Mouse (Mus musculus) midbrain, postnatal 0 days (tissue): ENCODE measurements around the gene Bud13. TPM values are rescaled to one million over a fixed set of nuclear protein-coding genes. Genes with fewer than 3 reads are reported as not detected.

Source experiments
- ATAC-seq: fragments of 200-750 bp; cut with Nextera tagmentation; 2 replicates; pipeline ENCODE4 v1.8.0; 2017; ENCODE audit warnings: moderate number of reproducible peaks, mild to moderate bottlenecking, moderate TSS enrichment, moderate library complexity; ENCODE audit not compliant: low FRiP score
- DNase-seq: peaks from one replicate; pipeline ENCODE4 v3.0.0-alpha.2; 2015; ENCODE audit warnings: low spot score
- H3K27ac ChIP-seq: fragments of 300-500 bp; sonication (generic); 2 replicates; pipeline ENCODE4 v1.5.1; 2014; ENCODE audit warnings: low read depth, mild to moderate bottlenecking, low read length, mixed read lengths
- H3K27me3 ChIP-seq: fragments of 300-500 bp; sonication (generic); 2 replicates; pipeline ENCODE4 v1.6.1; 2014; ENCODE audit warnings: low read length, control low read depth, mixed read lengths; ENCODE audit not compliant: insufficient read depth
- H3K36me3 ChIP-seq: fragments of 300-500 bp; sonication (generic); 2 replicates; pipeline ENCODE4 v1.6.1; 2014; ENCODE audit warnings: low read length, control low read depth, mixed read lengths; ENCODE audit not compliant: insufficient read depth
- H3K4me1 ChIP-seq: fragments of 300-500 bp; sonication (generic); 2 replicates; pipeline ENCODE4 v1.6.1; 2014; ENCODE audit warnings: mild to moderate bottlenecking, control low read depth, antibody characterized with exemption, low read length, mixed read lengths; ENCODE audit not compliant: insufficient read depth
- H3K4me2 ChIP-seq: fragments of 300-500 bp; sonication (generic); 2 replicates; pipeline ENCODE4 v1.6.1; 2014; ENCODE audit warnings: low read depth, mild to moderate bottlenecking, low read length, mixed read lengths; ENCODE audit not compliant: poor library complexity, severe bottlenecking
- H3K4me3 ChIP-seq: fragments of 300-500 bp; sonication (generic); 2 replicates; pipeline ENCODE4 v1.5.1; 2014; ENCODE audit warnings: low read depth, mild to moderate bottlenecking, low read length, moderate library complexity
- H3K9ac ChIP-seq: fragments of 300-500 bp; sonication (generic); replicated peaks from 2 replicates; pipeline ENCODE4 v1.6.1; 2014; ENCODE audit warnings: mild to moderate bottlenecking, low read length, moderate library complexity, mixed read lengths; ENCODE audit not compliant: poor library complexity, severe bottlenecking
- H3K9me3 ChIP-seq: fragments of 300-500 bp; sonication (generic); 2 replicates; pipeline ENCODE4 v1.6.1; 2016; ENCODE audit warnings: low read length, control low read depth
- CTCF ChIP-seq: IDR thresholded peaks from 2 replicates; pipeline ENCODE4 v1.5.1; 2016; ENCODE audit warnings: antibody characterized with exemption, mild to moderate bottlenecking
- WGBS: fragments of 180-500 bp; shearing (Covaris S2); extraction: QIAGEN DNeasy Blood & Tissue Kit; methylation state at CpG from one replicate; pipeline ENCODE4 v1.1.7; 2014; 5-methylcytosine and 5-hydroxymethylcytosine counted together
- polyA plus RNA-seq: library from polyadenylated mRNA; unstranded; fragments of >200 nt; fragmentation: Nextera tagmentation; extraction: Ambion mirVana; gene quantifications from 2 replicates; pipeline ENCODE4 v1.2.1, GENCODE M21; 2015
- total RNA-seq: library from RNA; depleted of rRNA; stranded (reverse); fragments of >200 nt; gene quantifications from 2 replicates; pipeline ENCODE4 v1.2.3, GENCODE M21; 2014

Gene Bud13
- total and polyA plus RNA-seq, 2 experiments from 2014 or later = 11.8 to 15.0 TPM

DNA sequence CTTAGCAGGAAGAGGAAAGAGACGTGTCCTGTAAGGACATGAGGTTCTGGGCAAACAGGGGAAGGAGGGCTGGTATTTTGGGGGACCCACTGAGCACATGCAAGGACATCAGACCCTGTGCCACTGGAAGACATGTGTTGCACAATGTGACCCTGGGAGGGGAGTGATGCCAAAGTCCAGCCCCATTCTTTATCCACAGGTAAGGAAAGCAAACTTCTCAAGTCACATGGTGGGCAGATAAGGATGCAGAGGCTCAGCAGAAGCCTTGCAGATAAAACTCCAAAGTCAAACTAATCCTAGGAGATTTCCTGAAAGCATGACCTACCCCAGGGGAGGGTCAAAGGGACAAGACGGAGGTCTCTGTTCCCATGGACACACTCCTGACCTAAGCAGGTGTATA, 41.0 kb upstream of the Bud13 start:
- 76% methylated on average over 2 of the region's 2 CpGs for WGBS

GRCm38 (mm10) chr9:46243122-46243521, 39.7 kb upstream of the Bud13 start:
- Histone ChIP-seq H3K9me3 (no peaks in the 10 kb centered on the region), H3K27ac (no peak overlapping the region), H3K4me2 (no peak overlapping the region), H3K4me3 (no peak overlapping the region), H3K36me3 (no peaks in the 10 kb centered on the region), H3K4me1 (no peaks in the 10 kb centered on the region), H3K27me3 (0 out of 2 replicates have a peak, but pooled peaks cover under 1% of the 10 kb centered on the region), H3K9ac (no peak overlapping the region)
- DNase-seq (no peak), ATAC-seq (no peak)
- no peak for TF ChIP-seq CTCF
- 74% methylated on average over 4 of the region's 4 CpGs for WGBS

More for the DNA sequence above, 41.0 kb upstream of the Bud13 start:
- Histone ChIP-seq H3K4me2 (no peak overlapping the region), H3K4me1 (no peaks in the 10 kb centered on the region), H3K27ac (no peak overlapping the region), H3K9me3 (no peaks in the 10 kb centered on the region), H3K27me3 (no peaks in the 10 kb centered on the region), H3K4me3 (no peak overlapping the region), H3K9ac (no peak overlapping the region), H3K36me3 (no peaks in the 10 kb centered on the region)
- TF ChIP-seq CTCF = no peak
- DNase-seq (no peak), ATAC-seq (no peak)

DNA sequence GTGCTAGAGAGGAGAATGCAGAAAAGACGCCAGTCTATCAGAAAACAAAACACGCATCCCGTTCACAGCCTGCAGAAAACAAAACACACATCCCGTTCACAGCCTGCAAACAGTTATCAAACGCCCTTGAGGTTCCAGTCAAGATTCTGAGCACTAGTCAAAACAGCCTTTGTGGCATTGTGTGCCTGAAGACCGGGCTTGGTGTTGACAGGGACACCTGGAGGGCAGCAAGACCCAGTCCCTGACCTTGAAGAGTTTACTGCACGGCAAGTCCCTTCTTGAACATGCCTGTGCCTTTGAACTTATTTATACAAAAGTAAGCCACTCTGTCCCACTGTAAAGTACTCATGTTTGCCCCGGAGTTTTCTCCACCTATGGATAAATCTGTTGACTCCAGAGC, 39.2 kb upstream of the Bud13 start:
- ATAC-seq (no peak), DNase-seq (no peak)
- 58% methylated on average over 8 of the region's 8 CpGs for WGBS
- no peak overlapping the region for H3K9ac ChIP-seq
- no peak overlapping the region for H3K4me2 ChIP-seq
- no peaks in the 10 kb centered on the region for H3K9me3 ChIP-seq
- H3K4me3 ChIP-seq = no peak overlapping the region
- H3K27ac ChIP-seq = no peak overlapping the region
- TF ChIP-seq CTCF = no peak
- no peaks in the 10 kb centered on the region for H3K4me1 ChIP-seq
- H3K36me3 ChIP-seq = no peaks in the 10 kb centered on the region
- H3K27me3 ChIP-seq = 0 out of 2 replicates have a peak, but pooled peaks cover 4% of the 10 kb centered on the region

GRCm38 (mm10) chr9:46246752-46247324, 36.0 kb upstream of the Bud13 start:
- peak; percentile 93 for DNase-seq
- Histone ChIP-seq H3K36me3 (no peaks in the 10 kb centered on the region), H3K4me3 (no peak overlapping the region), H3K4me2 (no peak overlapping the region), H3K27me3 (0 out of 2 replicates have a peak, but pooled peaks cover 4% of the 10 kb centered on the region), H3K4me1 (no peaks in the 10 kb centered on the region), H3K9ac (no peak overlapping the region), H3K27ac (no peak overlapping the region), H3K9me3 (no peaks in the 10 kb centered on the region)
- WGBS = 22% methylated on average over 11 of the region's 11 CpGs
- peak; percentile 94 for TF ChIP-seq CTCF
- ATAC-seq = peak; percentile 74; the same call in 1 of the 2 replicates

DNA sequence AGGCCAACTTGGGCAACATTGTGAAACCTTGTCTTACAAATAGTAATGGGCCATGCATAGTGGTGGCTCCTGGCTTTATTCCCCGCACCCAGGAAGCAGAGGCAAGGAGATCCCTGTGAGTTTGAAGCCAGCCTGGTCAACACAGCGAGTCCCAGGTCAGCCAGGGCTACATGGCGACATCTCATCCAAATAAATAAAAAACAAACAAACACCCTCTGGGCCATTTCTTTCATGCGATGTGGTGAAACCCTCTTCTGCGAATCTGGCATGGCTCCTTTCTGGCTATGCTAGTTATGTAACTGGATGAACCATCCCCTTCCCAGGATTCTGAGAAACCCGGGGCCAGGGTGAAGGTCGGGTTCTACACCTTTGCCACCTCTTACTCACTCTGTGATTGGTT, 26.6 kb upstream of the Bud13 start:
- Histone ChIP-seq H3K4me2 (no peak overlapping the region), H3K9ac (no peak overlapping the region), H3K4me3 (no peak overlapping the region), H3K36me3 (no peaks in the 10 kb centered on the region), H3K27ac (no peak overlapping the region), H3K4me1 (no peaks in the 10 kb centered on the region), H3K27me3 (peaks cover 6% of the 10 kb centered on the region), H3K9me3 (no peaks in the 10 kb centered on the region)
- 90% methylated on average over 7 of the region's 7 CpGs for WGBS
- ATAC-seq (no peak), DNase-seq (no peak)
- no peak for TF ChIP-seq CTCF

GRCm38 (mm10) chr9:46256658-46257385, 26.0 kb upstream of the Bud13 start:
- Histone ChIP-seq H3K4me1 (no peaks in the 10 kb centered on the region), H3K9me3 (no peaks in the 10 kb centered on the region), H3K27me3 (peaks cover 6% of the 10 kb centered on the region), H3K4me2 (no peak overlapping the region), H3K36me3 (no peaks in the 10 kb centered on the region), H3K27ac (no peak overlapping the region), H3K9ac (no peak overlapping the region), H3K4me3 (no peak overlapping the region)
- 88% methylated on average over 10 of the region's 10 CpGs for WGBS
- DNase-seq (no peak), ATAC-seq (no peak)
- TF ChIP-seq CTCF = no peak
